Mouse (Mus musculus) stomach, postnatal 0 days (tissue): ENCODE data around the gene Eif2b5.

Experiments used
- CTCF ChIP-seq: IDR thresholded peaks from 2 replicates; pipeline ENCODE4 v1.5.1; 2016; ENCODE audit warnings: antibody characterized with exemption, low read depth, mild to moderate bottlenecking, moderate library complexity
- EP300 ChIP-seq: optimal IDR thresholded peaks from 2 replicates; pipeline ENCODE3; 2016; ENCODE audit warnings: antibody characterized with exemption

- TF ChIP-seq CTCF: no peak
- TF ChIP-seq EP300: no peak
Observed at GRCm38 (mm10) chr16:20481746-20482145, 16.9 kb upstream of the Eif2b5 start.
